Mouse (Mus musculus): ENCODE results near the gene Cobll1.

Cobll1 gene

GRCm38 (mm10) chr2:65195233-65196010 is 43.8 kb downstream of the Cobll1 start:
- DNase-seq, result no peak

GRCm38 (mm10) chr2:65193091-65193795 is 46.0 kb downstream of the Cobll1 start:
- DNase-seq, result no peak

- DNase-seq, result no peak
Measured at GRCm38 (mm10) chr2:65191398-65191797, 47.8 kb downstream of the Cobll1 start.

- DNase-seq, result peak; percentile 45 to 52
Measured at GRCm38 (mm10) chr2:65189346-65189745, 49.9 kb downstream of the Cobll1 start.

- no peak for DNase-seq
Measured at GRCm38 (mm10) chr2:65188585-65188984, 50.6 kb downstream of the Cobll1 start.

- DNase-seq, result no peak
Measured at GRCm38 (mm10) chr2:65187652-65188051, 51.6 kb downstream of the Cobll1 start.

GRCm38 (mm10) chr2:65187164-65187563 is 52.0 kb downstream of the Cobll1 start:
- DNase-seq, result peak in 1 of 2 experiments; percentile 44

- DNase-seq, result no peak
Measured at GRCm38 (mm10) chr2:65182747-65183146, 56.5 kb downstream of the Cobll1 start.

GRCm38 (mm10) chr2:65181736-65182135 is 57.5 kb downstream of the Cobll1 start:
- DNase-seq, result no peak

GRCm38 (mm10) chr2:65181066-65181716 is 58.0 kb downstream of the Cobll1 start:
- no peak for DNase-seq

GRCm38 (mm10) chr2:65175645-65176044 is 63.6 kb downstream of the Cobll1 start:
- DNase-seq, result no peak

- DNase-seq, result peak in 1 of 2 experiments; percentile 52
Measured at GRCm38 (mm10) chr2:65172071-65172470, 67.1 kb downstream of the Cobll1 start.

GRCm38 (mm10) chr2:65171516-65171915 is 67.7 kb downstream of the Cobll1 start:
- DNase-seq, result peak in 1 of 2 experiments; percentile 31

GRCm38 (mm10) chr2:65170693-65171456 is 68.3 kb downstream of the Cobll1 start:
- DNase-seq, result peak; percentile 66 to 83

GRCm38 (mm10) chr2:65170256-65170655 is 68.9 kb downstream of the Cobll1 start:
- DNase-seq, result no peak

GRCm38 (mm10) chr2:65163990-65164389 is 75.2 kb downstream of the Cobll1 start:
- no peak for DNase-seq

GRCm38 (mm10) chr2:65162625-65163024 is 76.6 kb downstream of the Cobll1 start:
- no peak for DNase-seq

- DNase-seq, result no peak
Measured at GRCm38 (mm10) chr2:65161715-65162114, 77.5 kb downstream of the Cobll1 start.

GRCm38 (mm10) chr2:65157981-65158651 is 81.1 kb downstream of the Cobll1 start:
- DNase-seq, result no peak

- no peak for DNase-seq
Measured at GRCm38 (mm10) chr2:65157325-65157724, 81.9 kb downstream of the Cobll1 start.

- DNase-seq, result no peak
Measured at GRCm38 (mm10) chr2:65148928-65149327, 90.3 kb downstream of the Cobll1 start.

GRCm38 (mm10) chr2:65147431-65147830 is 91.8 kb downstream of the Cobll1 start:
- DNase-seq, result no peak

Measured in kidney, postnatal 36 days (tissue).